Mouse (Mus musculus) left cerebral cortex, postnatal 10 days (tissue): ENCODE data around the gene 1700020A23Rik. TPM values are rescaled to one million over a fixed set of nuclear protein-coding genes. Genes with fewer than 3 reads are reported as not detected.

Experiments used
- DNase-seq, 2 experiments: peaks; one replicate each; pipeline ENCODE4 v3.0.0; 2021 to 2022; ENCODE audit warnings: low spot score in 2 of 2, mixed read lengths in 1 of 2; ENCODE audit errors: extremely low spot score in 1 of 2
- intact Hi-C: fragments of 180-260 bp; cut with DNase I; formaldehyde crosslinking; loops from one replicate; pipeline ENCODE4 v1.15.1; 2025
- total RNA-seq, 2 experiments: library from RNA; stranded (reverse); gene quantifications; 2 replicates each; pipeline ENCODE4 v1.2.3; 2021

The 1700020A23Rik gene
- total RNA-seq, 2 experiments from 2014 or later: not detected

- intact Hi-C loops: no loop called here
- DNase-seq: no peak
Measured at GRCm38 (mm10) chr2:130448449-130448848, 43.4 kb downstream of the 1700020A23Rik start.

- intact Hi-C loops: no loop called here
- no peak for DNase-seq
Measured at GRCm38 (mm10) chr2:130449021-130449793, 44.1 kb downstream of the 1700020A23Rik start.

GRCm38 (mm10) chr2:130449794-130450433 lies 44.9 kb downstream of the 1700020A23Rik start, which contains the start of gene Ptpra:
Ptpra (plus strand) TSS chr2:130450278.
- intact Hi-C loops: loop anchor here (5.0 kb wide), 1 partner anchor 62 kb away; no protein-coding TSS in a partner anchor
- peak; percentile 88 to 94 for DNase-seq

- intact Hi-C loops: loop anchor here (5.0 kb wide), 1 partner anchor 62 kb away; no protein-coding TSS in a partner anchor
- peak in 1 of 2 experiments; percentile 87 for DNase-seq
Measured at GRCm38 (mm10) chr2:130450434-130450796, 45.4 kb downstream of the 1700020A23Rik start.

GRCm38 (mm10) chr2:130451086-130451726 lies 46.1 kb downstream of the 1700020A23Rik start:
- no peak for DNase-seq
- intact Hi-C loops: loop anchor here (5.0 kb wide), 1 partner anchor 61 kb away; no protein-coding TSS in a partner anchor

GRCm38 (mm10) chr2:130451727-130452090 lies 46.6 kb downstream of the 1700020A23Rik start:
- DNase-seq: peak in 1 of 2 experiments; percentile 40
- intact Hi-C loops: loop anchor here (5.0 kb wide), 1 partner anchor 61 kb away; no protein-coding TSS in a partner anchor

- intact Hi-C loops: loop anchor here (5.0 kb wide), 1 partner anchor 60 kb away; no protein-coding TSS in a partner anchor
- DNase-seq: no peak
Measured at GRCm38 (mm10) chr2:130452266-130452665, 47.2 kb downstream of the 1700020A23Rik start.

GRCm38 (mm10) chr2:130453421-130453820 lies 48.4 kb downstream of the 1700020A23Rik start:
- intact Hi-C loops: loop anchor here (5.0 kb wide), 1 partner anchor 59 kb away; no protein-coding TSS in a partner anchor
- DNase-seq: no peak

- peak; percentile 43 to 46 for DNase-seq
Measured at GRCm38 (mm10) chr2:130454748-130455370, 49.8 kb downstream of the 1700020A23Rik start.

More at GRCm38 (mm10) chr2:130454748-130455370, 49.8 kb downstream of the 1700020A23Rik start:
- intact Hi-C loops: loop anchor here (5.0 kb wide), 1 partner anchor 57 kb away; no protein-coding TSS in a partner anchor

Other genes with a start within 250 kb of the 1700020A23Rik start
- gene Snrpb, start 225.9 kb upstream of the 1700020A23Rik start, total RNA-seq: 100 to 1,000 TPM; 108 to 112 TPM
- not detected for gene Tmc2, start 210.1 kb upstream of the 1700020A23Rik start, total RNA-seq
- gene Nop56, start 130.8 kb upstream of the 1700020A23Rik start, total RNA-seq: 100 to 1,000 TPM; 174 to 183 TPM
- 100 to 1,000 TPM; 210 to 228 TPM for gene Idh3b, start 120.7 kb upstream of the 1700020A23Rik start, total RNA-seq
- 10 to 100 TPM; 12.2 to 13.0 TPM for gene Ebf4, start 110.1 kb upstream of the 1700020A23Rik start, total RNA-seq
- 10 to 100 TPM; 16.9 to 20.9 TPM for gene Cpxm1, start 7.7 kb upstream of the 1700020A23Rik start, total RNA-seq
- gene Gm28372, start within 50 bp of the 1700020A23Rik start, total RNA-seq: not detected
- not detected for gene Tmem239, start 1.2 kb downstream of the 1700020A23Rik start, total RNA-seq
- gene Vps16, start 19.1 kb downstream of the 1700020A23Rik start, total RNA-seq: 100 to 1,000 TPM in 1 of 2 experiments, 10 to 100 TPM in 1; 83.9 to 105 TPM
- 10 to 100 TPM; 22.8 to 23.4 TPM for gene Pced1a, start 19.4 kb downstream of the 1700020A23Rik start, total RNA-seq
- 100 to 1,000 TPM; 257 to 262 TPM for gene Ptpra, start 45.0 kb downstream of the 1700020A23Rik start, total RNA-seq
- gene Mrps26, start 158.5 kb downstream of the 1700020A23Rik start, total RNA-seq: 10 to 100 TPM; 67.1 to 73.0 TPM
- gene Oxt, start 170.9 kb downstream of the 1700020A23Rik start, total RNA-seq: under 1 TPM in 1 of 2 experiments, not detected in 1; 0.84 TPM
- gene Avp, start 177.3 kb downstream of the 1700020A23Rik start, total RNA-seq: 1 to 10 TPM in 1 of 2 experiments, under 1 TPM in 1; 0.77 to 1.8 TPM
- gene Fastkd5, start 224.8 kb downstream of the 1700020A23Rik start, total RNA-seq: 1 to 10 TPM; 8.0 TPM
- gene Ubox5, start 224.8 kb downstream of the 1700020A23Rik start, total RNA-seq: 1 to 10 TPM; 8.5 to 8.7 TPM
- 10 to 100 TPM; 45.3 to 46.8 TPM for gene Lzts3, start 237.5 kb downstream of the 1700020A23Rik start, total RNA-seq